Mouse (Mus musculus) stomach, postnatal 0 days (tissue): ENCODE measurements around the gene Zdhhc19. TPM values are rescaled to one million over a fixed set of nuclear protein-coding genes. Genes with fewer than 3 reads are reported as not detected.

Source experiments
- ATAC-seq: fragments of 200-750 bp; cut with Nextera tagmentation; 2 replicates; pipeline ENCODE4 v1.8.0; 2017; ENCODE audit not compliant: low FRiP score, low TSS enrichment
- DNase-seq: peaks from one replicate; pipeline ENCODE4 v3.0.0-alpha.2; 2016; ENCODE audit warnings: low spot score
- H3K27ac ChIP-seq: fragments of 300-500 bp; sonication (generic); replicated peaks from 2 replicates; pipeline ENCODE4 v1.5.1; 2014; ENCODE audit warnings: mild to moderate bottlenecking, control low read depth
- H3K27me3 ChIP-seq: fragments of 300-500 bp; sonication (generic); 2 replicates; pipeline ENCODE4 v1.6.1; 2014; ENCODE audit warnings: low read length; ENCODE audit not compliant: control insufficient read depth, insufficient read depth
- H3K36me3 ChIP-seq: fragments of 300-500 bp; sonication (generic); 2 replicates; pipeline ENCODE4 v1.6.1; 2014; ENCODE audit warnings: low read length, mixed read lengths; ENCODE audit not compliant: control insufficient read depth, insufficient read depth
- H3K4me1 ChIP-seq: fragments of 300-500 bp; sonication (generic); replicated peaks from 2 replicates; pipeline ENCODE4 v1.6.1; 2014; ENCODE audit warnings: antibody characterized with exemption; ENCODE audit not compliant: control insufficient read depth, insufficient read depth
- H3K4me2 ChIP-seq: fragments of 300-500 bp; sonication (generic); replicated peaks from 2 replicates; pipeline ENCODE4 v1.6.1; 2014; ENCODE audit warnings: low read depth, mild to moderate bottlenecking, control low read depth, moderate library complexity
- H3K4me3 ChIP-seq: fragments of 300-500 bp; sonication (generic); 2 replicates; pipeline ENCODE4 v1.5.1; 2014; ENCODE audit warnings: low read depth, low read length, control low read depth
- H3K9ac ChIP-seq: fragments of 300-500 bp; sonication (generic); 2 replicates; pipeline ENCODE4 v1.6.1; 2014; ENCODE audit warnings: mild to moderate bottlenecking, low read length, control low read depth, mixed read lengths
- H3K9me3 ChIP-seq: fragments of 300-500 bp; sonication (generic); 2 replicates; pipeline ENCODE4 v1.6.1; 2016; ENCODE audit warnings: low read length; ENCODE audit not compliant: control insufficient read depth
- CTCF ChIP-seq: IDR thresholded peaks from 2 replicates; pipeline ENCODE4 v1.5.1; 2016; ENCODE audit warnings: antibody characterized with exemption, low read depth, mild to moderate bottlenecking, moderate library complexity
- EP300 ChIP-seq: optimal IDR thresholded peaks from 2 replicates; pipeline ENCODE3; 2016; ENCODE audit warnings: antibody characterized with exemption
- WGBS: fragments of 180-500 bp; shearing (Covaris S2); extraction: QIAGEN DNeasy Blood & Tissue Kit; methylation state at CpG from one replicate; pipeline ENCODE4 v1.1.7; 2014; 5-methylcytosine and 5-hydroxymethylcytosine counted together
- polyA plus RNA-seq: library from polyadenylated mRNA; unstranded; fragments of >200 nt; fragmentation: Nextera tagmentation; extraction: Ambion mirVana; gene quantifications from 2 replicates; pipeline ENCODE4 v1.2.1, GENCODE M21; 2015

The Zdhhc19 gene
- polyA plus RNA-seq, 1 experiment from 2014 or later = not detected

- H3K4me3 ChIP-seq = no peak overlapping the region
- DNase-seq = no peak
- H3K9me3 ChIP-seq = no peaks in the 10 kb centered on the region
- H3K4me1 ChIP-seq = no peaks in the 10 kb centered on the region
- H3K9ac ChIP-seq = no peak overlapping the region
- no peak for ATAC-seq
- no peaks in the 10 kb centered on the region for H3K36me3 ChIP-seq
- no peaks in the 10 kb centered on the region for H3K27me3 ChIP-seq
- no peak for TF ChIP-seq EP300
- TF ChIP-seq CTCF = no peak
- H3K27ac ChIP-seq = no peak overlapping the region
- H3K4me2 ChIP-seq = no peak overlapping the region
- WGBS = 91% methylated on average over 1 of the region's 1 CpGs
These were observed 103.1 kb downstream of the Zdhhc19 start for GRCm38 (mm10) chr16:32599151-32599550.

DNA sequence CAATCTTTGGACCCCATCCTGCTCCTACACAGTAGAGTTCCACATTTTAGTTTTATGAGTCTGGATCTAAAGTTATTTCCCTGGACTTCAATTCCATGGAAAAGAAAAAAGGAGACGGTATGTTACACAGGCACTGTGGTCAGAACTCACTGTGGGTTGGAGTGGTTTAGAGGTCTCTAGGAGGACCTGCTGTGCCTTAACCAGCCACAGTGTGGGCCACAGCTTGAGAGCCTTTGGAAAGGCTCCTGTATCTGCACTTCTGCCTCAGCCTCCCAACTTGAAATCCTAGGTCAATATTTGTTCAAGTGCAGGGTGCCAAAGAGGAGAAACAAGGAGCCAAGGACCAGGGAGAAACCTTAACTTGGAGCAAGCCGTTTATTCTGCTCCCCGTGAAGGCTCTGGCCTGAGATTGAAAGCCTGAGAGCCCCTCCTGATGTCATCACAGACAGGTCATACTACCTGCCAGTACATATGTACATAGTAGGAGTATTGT lies 106.2 kb downstream of the Zdhhc19 start:
- Histone ChIP-seq H3K27me3 (no peaks in the 10 kb centered on the region), H3K4me2 (no peak overlapping the region), H3K4me3 (no peak overlapping the region), H3K9ac (no peak overlapping the region), H3K36me3 (no peaks in the 10 kb centered on the region), H3K27ac (no peak overlapping the region), H3K4me1 (no peaks in the 10 kb centered on the region), H3K9me3 (no peaks in the 10 kb centered on the region)
- ATAC-seq (no peak), DNase-seq (no peak)
- WGBS = 59% methylated on average over 3 of the region's 3 CpGs
- TF ChIP-seq EP300 = no peak
- no peak for TF ChIP-seq CTCF

DNA sequence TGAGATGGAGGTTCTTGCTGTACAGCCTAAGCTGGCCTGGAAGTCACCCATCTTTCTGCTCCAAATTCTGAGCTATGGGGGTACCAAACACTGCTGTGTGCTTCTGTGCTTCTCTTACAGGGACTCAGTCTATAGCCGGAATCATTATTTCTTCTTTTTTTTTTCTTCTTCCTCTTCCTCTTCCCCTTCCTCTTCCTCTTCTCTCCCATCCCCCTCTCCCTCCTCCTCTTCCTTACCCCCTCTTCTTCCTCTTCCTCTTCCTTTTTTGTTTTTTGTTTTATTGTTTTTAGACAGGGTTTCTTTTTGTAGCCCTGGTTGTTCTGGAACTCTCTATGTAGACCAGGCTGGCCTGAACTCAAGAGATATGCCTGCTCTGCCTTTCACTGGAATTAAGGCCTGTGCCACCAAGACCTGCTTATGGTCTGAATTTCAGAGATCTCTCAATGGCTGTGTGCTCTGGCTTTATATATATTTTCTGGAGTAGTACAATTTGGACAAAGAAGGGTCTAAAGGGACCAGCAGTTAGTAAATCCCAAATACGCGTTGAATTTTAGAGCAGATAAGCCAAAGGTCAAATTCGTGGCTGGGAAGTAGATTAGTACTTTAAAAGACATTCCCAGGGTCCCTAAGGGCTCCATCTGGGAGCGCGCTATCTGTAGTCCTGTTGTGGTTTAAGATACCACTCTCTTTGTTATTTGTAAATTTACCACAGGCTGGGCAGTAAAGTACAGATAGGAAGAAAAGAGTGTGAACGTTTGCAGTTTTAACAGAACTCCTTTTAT lies 111.7 kb downstream of the Zdhhc19 start:
- no peak overlapping the region for H3K27ac ChIP-seq
- peak overlapping the region; percentile 88 for H3K4me2 ChIP-seq
- no peak overlapping the region for H3K4me3 ChIP-seq

DNA sequence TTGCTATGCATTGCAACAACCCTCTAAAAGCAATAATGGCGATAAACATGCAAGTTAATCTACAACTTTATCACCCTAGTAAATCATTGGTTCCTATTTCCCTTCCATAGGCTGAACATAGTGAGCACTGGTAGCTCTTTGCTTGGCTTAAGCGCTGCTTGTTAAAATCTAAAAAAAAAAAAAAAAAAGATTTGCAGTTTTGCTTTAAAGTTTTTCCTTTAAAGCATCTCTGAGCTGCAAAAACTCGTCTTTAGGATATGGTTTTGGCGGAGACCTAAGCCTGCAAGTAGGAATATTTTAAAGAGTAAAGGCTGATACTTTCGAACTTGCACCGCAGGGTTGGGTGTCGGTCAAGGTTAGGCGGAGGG lies 112.3 kb downstream of the Zdhhc19 start:
- no peak for ATAC-seq
- TF ChIP-seq EP300 = no peak
- no peak for TF ChIP-seq CTCF
- peak overlapping the region; percentile 88 for H3K4me2 ChIP-seq
- no peak for DNase-seq
- no peaks in the 10 kb centered on the region for H3K36me3 ChIP-seq
- 6% methylated on average over 8 of the region's 8 CpGs for WGBS
- peak overlapping the region; percentile 80; the same call in 1 of the 2 replicates for H3K9ac ChIP-seq
- H3K4me3 ChIP-seq = peak overlapping the region; percentile 81
- 0 out of 2 replicates have a peak overlapping the region, but pooled peaks have one; percentile 58 for H3K27ac ChIP-seq
- H3K27me3 ChIP-seq = no peaks in the 10 kb centered on the region
- no peaks in the 10 kb centered on the region for H3K4me1 ChIP-seq
- H3K9me3 ChIP-seq = no peaks in the 10 kb centered on the region

More for the DNA sequence above, 111.7 kb downstream of the Zdhhc19 start:
- no peaks in the 10 kb centered on the region for H3K36me3 ChIP-seq
- H3K9ac ChIP-seq = no peak overlapping the region
- DNase-seq (no peak), ATAC-seq (no peak)
- TF ChIP-seq EP300 (no peak), CTCF (no peak)
- no peaks in the 10 kb centered on the region for H3K9me3 ChIP-seq
- H3K27me3 ChIP-seq = no peaks in the 10 kb centered on the region
- WGBS = 57% methylated on average over 7 of the region's 7 CpGs
- no peaks in the 10 kb centered on the region for H3K4me1 ChIP-seq

DNA sequence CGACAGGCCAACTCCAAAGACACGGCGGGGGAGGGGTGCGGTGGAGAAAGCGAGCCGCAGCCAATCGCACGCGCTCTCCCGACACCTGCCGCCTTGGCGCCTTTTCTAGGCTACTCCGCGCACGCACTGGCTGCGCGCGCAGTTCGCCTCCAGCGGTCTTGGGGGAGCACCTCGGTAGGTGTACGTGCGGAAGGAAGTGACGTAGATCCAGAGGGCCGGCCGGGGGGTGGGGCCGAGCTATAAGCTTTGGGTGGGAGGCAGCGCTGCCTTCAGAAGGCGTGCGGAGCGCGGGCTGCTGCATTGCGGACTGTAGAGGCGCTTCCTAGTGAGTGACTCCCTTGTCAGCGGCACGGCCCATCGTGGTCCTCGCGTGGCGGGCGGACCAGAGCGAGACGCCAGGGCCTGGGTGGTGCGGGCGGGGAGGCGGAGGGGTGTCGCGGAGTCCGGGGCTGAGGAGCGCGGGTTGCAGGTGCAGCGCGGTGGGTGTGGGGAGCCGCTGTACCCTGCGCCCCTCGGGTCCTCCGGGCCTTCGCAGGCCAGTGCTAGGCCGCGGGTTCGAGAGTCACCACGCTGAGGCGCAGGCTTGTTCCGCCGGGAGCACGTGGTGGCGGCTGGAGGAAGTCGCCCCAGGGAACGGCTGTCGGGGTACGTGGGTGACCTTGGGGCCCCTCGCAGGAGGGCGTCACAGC lies 112.8 kb downstream of the Zdhhc19 start, which contains the start of gene Tfrc:
Gene Tfrc, plus strand, starts transcription at position 209 of the 689 bp plus-strand sequence.
- DNase-seq (peak; percentile 99), ATAC-seq (peak; percentile 98)
- under 1% methylated on average over 71 of the region's 73 CpGs for WGBS
- Histone ChIP-seq H3K4me1 (no peaks in the 10 kb centered on the region), H3K9me3 (no peaks in the 10 kb centered on the region), H3K27me3 (no peaks in the 10 kb centered on the region), H3K4me2 (peak within 1 kb of the TSS; percentile 88), H3K4me3 (peak within 1 kb of the TSS; percentile 81), H3K27ac (peak within 1 kb of the TSS; percentile 88), H3K36me3 (no peaks in the 10 kb centered on the region), H3K9ac (peak within 1 kb of the TSS; percentile 80)
- TF ChIP-seq CTCF = peak; percentile 27; the same call in 1 of the 2 replicates
- TF ChIP-seq EP300 = no peak

DNA sequence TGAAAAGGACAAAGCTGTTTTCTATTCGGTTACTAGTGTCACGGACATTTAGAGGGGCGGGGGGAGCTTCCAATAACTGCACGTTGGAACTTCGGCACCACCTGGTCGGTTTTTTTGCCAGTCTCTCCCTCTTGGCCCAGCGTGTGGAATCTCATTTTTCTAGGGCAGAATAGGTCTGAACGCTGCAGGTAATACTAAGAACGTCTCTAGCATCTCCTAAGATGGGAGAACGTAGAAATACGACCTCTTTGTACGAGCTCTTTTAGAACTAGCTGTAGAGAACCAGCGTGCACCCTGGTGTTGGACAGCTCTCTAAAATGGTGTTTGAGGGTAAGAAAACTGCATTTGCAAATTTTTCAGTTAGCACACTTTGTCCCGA lies 113.3 kb downstream of the Zdhhc19 start:
- ATAC-seq = no peak
- no peak for DNase-seq
- Histone ChIP-seq H3K27me3 (no peaks in the 10 kb centered on the region), H3K36me3 (no peaks in the 10 kb centered on the region), H3K9me3 (no peaks in the 10 kb centered on the region), H3K4me1 (no peaks in the 10 kb centered on the region), H3K4me3 (peak overlapping the region; percentile 81), H3K27ac (peak overlapping the region; percentile 88), H3K4me2 (peak overlapping the region; percentile 88), H3K9ac (peak overlapping the region; percentile 80)
- WGBS = 2% methylated on average over 14 of the region's 14 CpGs
- no peak for TF ChIP-seq EP300
- no peak for TF ChIP-seq CTCF
